Mouse (Mus musculus): ENCODE data around the gene Olfr48. TPM values are rescaled to one million over a fixed set of nuclear protein-coding genes. Genes with fewer than 3 reads are reported as not detected.

Gene Olfr48
- polyA plus RNA-seq (2014; fragmentation: Nextera tagmentation; extraction: Ambion mirVana), result not detected in 2 replicates

DNA sequence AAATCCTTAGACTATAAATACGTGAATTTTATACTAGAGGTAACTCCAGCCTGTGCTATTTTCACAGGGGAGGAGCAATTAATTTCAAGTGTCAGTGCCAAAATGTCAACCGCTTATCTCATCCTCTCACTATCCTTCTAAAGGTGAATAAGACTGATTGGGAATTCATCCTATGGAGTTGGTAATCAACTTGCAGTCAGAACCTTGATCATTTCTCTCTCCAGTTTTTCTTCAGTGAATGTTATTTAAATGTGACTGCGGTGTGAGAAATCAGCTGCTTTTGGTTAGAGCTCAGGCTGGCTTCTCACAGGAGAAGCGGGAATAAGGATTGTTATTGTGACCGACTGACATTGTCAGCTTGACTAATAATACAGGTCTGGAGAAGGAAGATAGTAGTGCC lies at the start of gene Olfr48:
Olfr48 (minus strand) TSS at position 101 of the 400 bp plus-strand sequence.
- no peaks in the 10 kb centered on the region for H3K36me3 ChIP-seq (ENCODE audit: control insufficient read depth, insufficient read depth, low read length)
- ATAC-seq (replicated peaks; ENCODE audit: low FRiP score) (no peak), DNase-seq (ENCODE audit: low spot score) (no peak)
- no peak within 1 kb of the TSS for H3K4me2 ChIP-seq (ENCODE audit: low read depth, low read length, severe bottlenecking)
- no peaks in the 10 kb centered on the region for H3K27me3 ChIP-seq (ENCODE audit: control insufficient read depth, insufficient read depth, low read length)
- H3K27ac ChIP-seq (ENCODE audit: low read depth, low read length), result no peak within 1 kb of the TSS
- 85% methylated on average over 5 of the region's 5 CpGs for WGBS
- no peaks in the 10 kb centered on the region for H3K4me1 ChIP-seq (replicated peaks; ENCODE audit: control insufficient read depth, insufficient read depth, low read length)
- H3K4me3 ChIP-seq (ENCODE audit: low read depth, low read length), result no peak within 1 kb of the TSS
- H3K9ac ChIP-seq (ENCODE audit: low read length), result no peak within 1 kb of the TSS
- H3K9me3 ChIP-seq (ENCODE audit: control insufficient read depth, low read length), result no peaks in the 10 kb centered on the region

- WGBS, result 89% methylated on average over 1 of the region's 1 CpGs
- Histone ChIP-seq H3K27me3 (ENCODE audit: control insufficient read depth, insufficient read depth, low read length) (no peaks in the 10 kb centered on the region), H3K4me3 (ENCODE audit: low read depth, low read length) (no peak within 1 kb of the TSS), H3K4me2 (ENCODE audit: low read depth, low read length, severe bottlenecking) (no peak within 1 kb of the TSS), H3K9me3 (ENCODE audit: control insufficient read depth, low read length) (no peaks in the 10 kb centered on the region), H3K9ac (ENCODE audit: low read length) (no peak within 1 kb of the TSS), H3K4me1 (replicated peaks; ENCODE audit: control insufficient read depth, insufficient read depth, low read length) (no peaks in the 10 kb centered on the region), H3K27ac (ENCODE audit: low read depth, low read length) (no peak within 1 kb of the TSS), H3K36me3 (ENCODE audit: control insufficient read depth, insufficient read depth, low read length) (no peaks in the 10 kb centered on the region)
- ATAC-seq (replicated peaks; ENCODE audit: low FRiP score), result no peak
- no peak for DNase-seq (ENCODE audit: low spot score)
Observed at GRCm38 (mm10) chr2:89878137-89878536, 30.1 kb upstream of the Olfr48 start, which contains the start of gene Olfr1257. Olfr1257 (plus strand) TSS chr2:89878437.

GRCm38 (mm10) chr2:89849230-89849629 lies 1.2 kb upstream of the Olfr48 start:
- H3K36me3 ChIP-seq (ENCODE audit: control insufficient read depth, insufficient read depth, low read length), result no peaks in the 10 kb centered on the region
- no peak overlapping the region for H3K4me2 ChIP-seq (ENCODE audit: low read depth, low read length, severe bottlenecking)
- no peak overlapping the region for H3K27ac ChIP-seq (ENCODE audit: low read depth, low read length)
- H3K4me3 ChIP-seq (ENCODE audit: low read depth, low read length), result no peak overlapping the region
- no peaks in the 10 kb centered on the region for H3K4me1 ChIP-seq (replicated peaks; ENCODE audit: control insufficient read depth, insufficient read depth, low read length)
- no peak overlapping the region for H3K9ac ChIP-seq (ENCODE audit: low read length)
- no peaks in the 10 kb centered on the region for H3K27me3 ChIP-seq (ENCODE audit: control insufficient read depth, insufficient read depth, low read length)
- H3K9me3 ChIP-seq (ENCODE audit: control insufficient read depth, low read length), result no peaks in the 10 kb centered on the region
- no peak for ATAC-seq (replicated peaks; ENCODE audit: low FRiP score)
- DNase-seq (ENCODE audit: low spot score), result no peak
- WGBS, result 91% methylated on average over 1 of the region's 1 CpGs

- WGBS, result 54% methylated on average over 2 of the region's 2 CpGs
- no peak within 1 kb of the TSS for H3K4me2 ChIP-seq (ENCODE audit: low read depth, low read length, severe bottlenecking)
- no peak within 1 kb of the TSS for H3K9ac ChIP-seq (ENCODE audit: low read length)
- no peaks in the 10 kb centered on the region for H3K27me3 ChIP-seq (ENCODE audit: control insufficient read depth, insufficient read depth, low read length)
- H3K27ac ChIP-seq (ENCODE audit: low read depth, low read length), result no peak within 1 kb of the TSS
- DNase-seq (ENCODE audit: low spot score), result no peak
- no peak within 1 kb of the TSS for H3K4me3 ChIP-seq (ENCODE audit: low read depth, low read length)
- H3K4me1 ChIP-seq (replicated peaks; ENCODE audit: control insufficient read depth, insufficient read depth, low read length), result no peaks in the 10 kb centered on the region
- H3K36me3 ChIP-seq (ENCODE audit: control insufficient read depth, insufficient read depth, low read length), result no peaks in the 10 kb centered on the region
- H3K9me3 ChIP-seq (ENCODE audit: control insufficient read depth, low read length), result no peaks in the 10 kb centered on the region
- no peak for ATAC-seq (replicated peaks; ENCODE audit: low FRiP score)
Observed at GRCm38 (mm10) chr2:89841455-89841854, 6.5 kb downstream of the Olfr48 start, which contains the start of gene Olfr1256. Olfr1256 (minus strand) TSS chr2:89841555.

GRCm38 (mm10) chr2:89820216-89820615 lies 27.8 kb downstream of the Olfr48 start:
- H3K4me2 ChIP-seq (ENCODE audit: low read depth, low read length, severe bottlenecking), result no peak overlapping the region
- H3K4me3 ChIP-seq (ENCODE audit: low read depth, low read length), result no peak overlapping the region
- no peaks in the 10 kb centered on the region for H3K4me1 ChIP-seq (replicated peaks; ENCODE audit: control insufficient read depth, insufficient read depth, low read length)
- no peak overlapping the region for H3K9ac ChIP-seq (ENCODE audit: low read length)
- H3K36me3 ChIP-seq (ENCODE audit: control insufficient read depth, insufficient read depth, low read length), result no peaks in the 10 kb centered on the region
- no peaks in the 10 kb centered on the region for H3K27me3 ChIP-seq (ENCODE audit: control insufficient read depth, insufficient read depth, low read length)
- H3K27ac ChIP-seq (ENCODE audit: low read depth, low read length), result no peak overlapping the region
- 82% methylated on average over 1 of the region's 1 CpGs for WGBS
- H3K9me3 ChIP-seq (ENCODE audit: control insufficient read depth, low read length), result no peaks in the 10 kb centered on the region
- DNase-seq (ENCODE audit: low spot score), result no peak
- ATAC-seq (replicated peaks; ENCODE audit: low FRiP score), result no peak

GRCm38 (mm10) chr2:89811751-89812150 lies 36.3 kb downstream of the Olfr48 start, which contains the start of gene Olfr1255:
Olfr1255 (plus strand) TSS chr2:89812051.
- Histone ChIP-seq H3K4me1 (replicated peaks; ENCODE audit: control insufficient read depth, insufficient read depth, low read length) (no peaks in the 10 kb centered on the region), H3K27ac (ENCODE audit: low read depth, low read length) (no peak within 1 kb of the TSS), H3K4me3 (ENCODE audit: low read depth, low read length) (no peak within 1 kb of the TSS), H3K36me3 (ENCODE audit: control insufficient read depth, insufficient read depth, low read length) (no peaks in the 10 kb centered on the region), H3K27me3 (ENCODE audit: control insufficient read depth, insufficient read depth, low read length) (no peaks in the 10 kb centered on the region), H3K4me2 (ENCODE audit: low read depth, low read length, severe bottlenecking) (no peak within 1 kb of the TSS), H3K9ac (ENCODE audit: low read length) (no peak within 1 kb of the TSS), H3K9me3 (ENCODE audit: control insufficient read depth, low read length) (no peaks in the 10 kb centered on the region)
- no peak for ATAC-seq (replicated peaks; ENCODE audit: low FRiP score)
- 95% methylated on average over 3 of the region's 3 CpGs for WGBS
- no peak for DNase-seq (ENCODE audit: low spot score)

DNA sequence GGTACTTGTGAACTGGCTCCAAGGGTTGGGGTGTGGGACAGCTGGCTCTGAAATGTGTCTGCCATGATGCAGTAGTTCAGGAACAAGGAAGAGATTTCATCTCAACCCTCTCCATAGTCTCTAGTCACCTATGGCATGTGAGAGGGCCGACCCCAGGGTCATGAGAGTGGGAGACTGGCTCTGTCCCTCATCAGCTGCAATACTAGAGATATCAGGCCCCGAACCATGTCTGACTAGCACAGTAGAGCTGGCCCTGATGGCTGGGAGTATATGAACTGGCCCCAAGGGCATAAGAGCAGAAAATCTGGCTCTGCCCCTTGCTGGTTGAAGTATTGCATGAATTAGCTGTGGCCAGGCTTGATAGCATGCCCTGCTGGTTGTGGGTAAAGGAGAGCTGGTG lies 37.3 kb downstream of the Olfr48 start:
- Histone ChIP-seq H3K27me3 (ENCODE audit: control insufficient read depth, insufficient read depth, low read length) (no peaks in the 10 kb centered on the region), H3K4me1 (replicated peaks; ENCODE audit: control insufficient read depth, insufficient read depth, low read length) (no peaks in the 10 kb centered on the region), H3K9me3 (ENCODE audit: control insufficient read depth, low read length) (no peaks in the 10 kb centered on the region), H3K4me2 (ENCODE audit: low read depth, low read length, severe bottlenecking) (no peak overlapping the region), H3K4me3 (ENCODE audit: low read depth, low read length) (no peak overlapping the region), H3K9ac (ENCODE audit: low read length) (no peak overlapping the region), H3K36me3 (ENCODE audit: control insufficient read depth, insufficient read depth, low read length) (no peaks in the 10 kb centered on the region), H3K27ac (ENCODE audit: low read depth, low read length) (no peak overlapping the region)
- no peak for DNase-seq (ENCODE audit: low spot score)
- no peak for ATAC-seq (replicated peaks; ENCODE audit: low FRiP score)
- 85% methylated on average over 2 of the region's 2 CpGs for WGBS

DNA sequence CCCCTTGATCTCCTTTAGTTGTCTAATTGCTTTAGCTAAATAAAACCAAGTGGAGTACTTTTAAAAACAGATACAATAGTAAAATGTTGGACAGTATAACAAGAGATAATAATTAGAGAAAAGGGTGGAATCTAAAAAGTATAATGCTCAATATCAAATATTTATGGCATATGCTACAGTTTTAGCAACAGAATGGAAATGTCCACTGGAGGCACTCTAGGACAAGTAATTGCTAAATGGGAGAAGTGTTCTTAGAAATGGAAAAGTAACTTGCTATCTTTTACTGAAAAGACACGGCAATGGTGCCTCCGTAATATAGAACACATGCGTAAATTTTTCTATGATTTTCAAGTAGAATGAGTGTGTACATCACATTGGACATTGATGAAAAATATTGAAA lies 48.4 kb downstream of the Olfr48 start:
- H3K4me3 ChIP-seq (ENCODE audit: low read depth, low read length), result no peak overlapping the region
- H3K4me2 ChIP-seq (ENCODE audit: low read depth, low read length, severe bottlenecking), result no peak overlapping the region
- no peak overlapping the region for H3K9ac ChIP-seq (ENCODE audit: low read length)
- H3K27me3 ChIP-seq (ENCODE audit: control insufficient read depth, insufficient read depth, low read length), result no peaks in the 10 kb centered on the region
- ATAC-seq (replicated peaks; ENCODE audit: low FRiP score) (no peak), DNase-seq (ENCODE audit: low spot score) (no peak)
- H3K9me3 ChIP-seq (ENCODE audit: control insufficient read depth, low read length), result no peaks in the 10 kb centered on the region
- H3K36me3 ChIP-seq (ENCODE audit: control insufficient read depth, insufficient read depth, low read length), result no peaks in the 10 kb centered on the region
- H3K27ac ChIP-seq (ENCODE audit: low read depth, low read length), result no peak overlapping the region
- no peaks in the 10 kb centered on the region for H3K4me1 ChIP-seq (replicated peaks; ENCODE audit: control insufficient read depth, insufficient read depth, low read length)
- 95% methylated on average over 3 of the region's 3 CpGs for WGBS

DNA sequence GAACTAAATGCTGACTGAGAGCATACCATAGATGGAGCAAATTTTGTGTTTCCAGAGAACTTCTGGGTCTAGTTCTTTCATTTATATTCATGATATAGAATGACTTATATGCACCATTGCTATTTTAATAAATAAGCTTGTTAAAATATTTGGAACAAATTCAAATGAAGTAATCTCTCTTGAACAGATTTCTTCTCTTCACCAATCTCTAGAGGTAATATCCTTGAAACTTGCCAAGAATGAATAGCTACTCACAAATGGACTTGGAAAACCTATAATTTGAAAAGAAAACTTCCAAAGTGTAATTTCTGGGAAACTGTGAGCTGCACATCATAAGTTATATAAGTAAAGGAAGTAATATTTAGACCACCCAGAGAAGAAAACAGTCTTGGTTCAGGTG lies 54.5 kb downstream of the Olfr48 start, which contains the start of gene Olfr1254:
Olfr1254 (minus strand) TSS at position 101 of the 400 bp plus-strand sequence.
- Histone ChIP-seq H3K9me3 (ENCODE audit: control insufficient read depth, low read length) (no peaks in the 10 kb centered on the region), H3K27ac (ENCODE audit: low read depth, low read length) (no peak within 1 kb of the TSS), H3K4me1 (replicated peaks; ENCODE audit: control insufficient read depth, insufficient read depth, low read length) (no peaks in the 10 kb centered on the region), H3K9ac (ENCODE audit: low read length) (no peak within 1 kb of the TSS), H3K4me2 (ENCODE audit: low read depth, low read length, severe bottlenecking) (no peak within 1 kb of the TSS), H3K4me3 (ENCODE audit: low read depth, low read length) (no peak within 1 kb of the TSS), H3K36me3 (ENCODE audit: control insufficient read depth, insufficient read depth, low read length) (no peaks in the 10 kb centered on the region), H3K27me3 (ENCODE audit: control insufficient read depth, insufficient read depth, low read length) (no peaks in the 10 kb centered on the region)
- DNase-seq (ENCODE audit: low spot score) (no peak), ATAC-seq (replicated peaks; ENCODE audit: low FRiP score) (no peak)

Data from forebrain, embryonic 11.5 days (tissue).